Mouse (Mus musculus) B cell, adult 2 months (primary cell): ENCODE results near the gene Tsku.

Experiments
- DNase-seq, 2 experiments: peaks; one replicate each; pipeline ENCODE4 v3.0.0; 2022

The Tsku gene

DNA sequence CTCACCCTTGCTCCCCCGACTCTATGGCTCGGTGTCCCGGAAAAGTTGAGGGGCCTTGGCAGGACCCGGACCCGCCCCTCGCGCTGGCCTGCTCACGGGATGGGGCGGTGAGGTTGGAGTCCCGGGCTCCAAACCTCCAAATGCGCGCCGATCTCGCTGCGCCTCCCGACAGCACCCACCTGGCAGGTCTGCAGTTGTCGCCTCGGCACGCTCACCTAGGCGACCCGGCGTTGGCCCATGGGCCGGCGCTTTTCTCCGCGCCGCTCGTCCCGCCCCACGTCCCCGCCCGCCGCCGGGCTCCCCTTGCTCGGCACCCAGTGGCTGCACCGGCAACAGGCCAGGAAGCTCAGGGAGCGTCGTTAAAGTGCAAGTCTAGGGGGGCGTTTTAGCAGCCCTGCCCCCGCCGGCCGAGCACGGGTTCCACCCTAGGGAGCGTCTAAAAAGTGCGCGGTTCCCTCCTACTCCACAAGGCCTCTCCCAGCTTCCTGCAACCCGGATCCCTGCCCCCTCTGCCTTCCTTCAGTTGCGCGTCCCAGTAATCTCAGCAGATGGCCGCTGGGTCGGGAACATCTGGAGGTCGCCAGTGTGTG, at the start of gene Tsku:
TSS of gene Tsku (minus strand) at position 266 of the 590 bp plus-strand sequence.
- DNase-seq = peak; percentile 10 to 17

- DNase-seq = no peak
Measured at GRCm38 (mm10) chr7:98407615-98408014, 46.5 kb upstream of the Tsku start.

DNA sequence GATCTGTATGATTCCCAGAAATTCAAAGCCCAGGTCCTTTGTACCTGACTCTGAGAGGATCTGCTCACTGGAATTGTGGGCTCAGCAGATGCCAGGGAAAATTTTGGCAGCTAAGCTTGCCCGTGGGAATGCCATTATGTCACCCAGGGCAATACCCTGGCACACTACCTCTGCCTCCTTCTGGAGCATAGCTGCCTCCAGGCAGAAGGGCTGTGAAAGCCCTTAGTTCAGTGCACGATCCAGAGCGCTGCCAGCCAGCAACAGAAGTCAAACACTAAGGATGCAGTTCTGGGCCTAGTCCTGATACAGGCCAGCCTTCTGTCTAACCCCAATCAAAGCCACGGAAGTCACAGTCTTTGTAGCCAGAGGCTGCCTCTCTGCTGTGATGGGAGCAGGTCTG, 42.9 kb upstream of the Tsku start:
- DNase-seq = no peak

DNA sequence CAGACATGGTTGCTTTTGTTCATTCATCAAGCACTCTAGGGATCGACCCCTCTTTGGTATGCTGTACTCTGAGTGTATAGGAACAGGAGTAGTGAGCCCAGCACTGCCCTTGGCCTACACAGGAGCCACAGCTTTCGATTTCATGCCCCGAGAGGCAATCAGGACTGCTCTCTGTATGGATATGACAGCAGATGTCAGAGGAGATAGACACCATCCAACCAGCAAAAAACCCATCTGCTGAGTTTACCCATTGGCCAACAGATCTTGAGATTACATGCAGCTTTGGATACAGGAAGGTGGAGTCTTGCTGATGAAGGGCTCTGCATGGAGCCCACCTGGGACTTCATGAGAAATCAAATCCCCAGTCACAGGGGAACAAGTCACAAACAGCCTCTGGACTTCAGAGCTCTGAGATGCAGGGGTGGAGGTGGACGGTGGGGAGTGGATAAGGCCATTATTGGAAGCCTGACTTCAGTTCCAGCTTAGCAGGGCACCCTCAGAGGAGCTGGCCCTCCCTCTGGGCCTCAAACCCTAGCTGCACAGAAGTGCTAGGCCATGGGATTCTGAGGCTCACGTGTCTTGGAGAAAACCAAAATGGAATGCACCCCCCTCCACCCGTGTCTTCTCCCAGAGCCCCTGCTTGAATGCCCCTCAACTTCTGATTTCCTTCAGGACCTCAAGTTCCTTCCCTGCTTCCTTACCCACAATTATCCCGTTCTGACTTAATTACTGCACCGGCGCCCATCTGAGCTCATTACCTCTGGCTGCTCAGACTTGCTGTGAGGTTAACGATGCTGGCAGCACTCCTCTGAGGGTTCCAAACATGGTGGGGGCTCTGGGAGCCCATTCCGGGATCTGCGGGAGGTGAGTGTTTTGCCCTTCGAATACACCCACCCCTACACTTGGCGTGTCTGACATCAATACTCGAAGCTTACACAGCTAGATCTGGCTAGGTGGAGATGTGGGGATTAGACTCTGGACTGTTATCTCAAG, 41.8 kb upstream of the Tsku start:
- DNase-seq = no peak

DNA sequence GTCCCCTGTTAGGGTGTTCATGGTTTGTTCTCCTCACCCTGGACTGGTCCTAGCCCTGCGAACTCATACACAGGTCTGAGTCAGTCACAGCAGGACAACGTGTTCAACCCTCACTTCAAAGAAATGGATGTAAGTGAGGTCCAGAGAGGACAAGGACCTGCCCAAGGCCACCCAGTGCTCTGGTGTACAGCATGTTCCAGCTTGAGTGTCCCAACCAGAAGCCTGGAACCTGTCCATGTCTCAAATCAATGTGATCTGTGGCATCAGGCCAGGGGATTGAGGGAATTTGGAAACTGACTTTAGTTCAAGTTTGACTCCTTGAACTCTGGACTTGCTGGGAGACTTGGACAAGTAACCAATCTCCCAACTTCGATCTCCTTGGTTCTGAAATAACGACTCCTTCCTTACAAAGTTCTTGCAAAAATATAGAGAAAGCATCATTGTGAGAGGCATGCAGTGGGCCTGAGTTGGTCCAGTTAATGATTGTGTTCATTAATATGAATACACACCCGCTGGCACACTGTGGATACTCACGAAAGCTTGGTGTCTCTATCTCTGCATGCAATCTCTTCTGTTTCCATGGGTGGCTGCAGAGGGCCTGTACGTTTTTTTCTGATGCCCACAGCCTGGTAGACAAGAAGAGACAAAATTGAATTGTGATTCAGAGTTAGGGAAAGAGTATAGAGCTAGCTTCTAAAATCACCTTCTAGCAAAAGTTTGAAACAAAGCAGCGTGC, 31.5 kb upstream of the Tsku start:
- no peak for DNase-seq

DNA sequence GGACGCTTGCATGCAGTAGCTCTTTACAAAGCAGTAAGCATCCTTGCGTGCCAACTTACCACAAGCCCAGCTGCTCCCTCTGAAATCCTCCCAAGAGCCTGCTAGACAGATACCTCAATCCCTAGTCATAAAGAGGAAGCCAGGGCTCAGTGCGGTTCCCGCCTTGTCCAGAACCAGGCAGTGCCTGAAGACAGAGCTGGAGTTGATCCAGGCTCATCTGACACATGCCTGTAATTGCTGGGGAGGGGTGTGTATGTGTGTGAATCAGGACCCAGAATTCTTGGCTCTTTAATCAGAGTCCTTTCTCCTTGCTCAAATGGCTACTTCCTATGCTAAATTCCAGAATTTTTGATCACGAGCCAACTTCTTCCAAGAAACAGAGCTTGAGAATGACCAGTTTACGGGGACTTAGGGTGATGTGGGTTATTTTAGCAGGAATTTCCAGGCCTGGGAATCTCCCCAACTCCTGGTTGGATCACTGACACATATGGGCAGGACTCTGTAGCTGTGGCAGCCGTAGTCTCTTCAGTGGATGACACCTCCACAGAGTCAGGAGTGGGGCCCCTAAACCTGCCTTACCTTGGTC, 30.3 kb upstream of the Tsku start:
- no peak for DNase-seq

DNA sequence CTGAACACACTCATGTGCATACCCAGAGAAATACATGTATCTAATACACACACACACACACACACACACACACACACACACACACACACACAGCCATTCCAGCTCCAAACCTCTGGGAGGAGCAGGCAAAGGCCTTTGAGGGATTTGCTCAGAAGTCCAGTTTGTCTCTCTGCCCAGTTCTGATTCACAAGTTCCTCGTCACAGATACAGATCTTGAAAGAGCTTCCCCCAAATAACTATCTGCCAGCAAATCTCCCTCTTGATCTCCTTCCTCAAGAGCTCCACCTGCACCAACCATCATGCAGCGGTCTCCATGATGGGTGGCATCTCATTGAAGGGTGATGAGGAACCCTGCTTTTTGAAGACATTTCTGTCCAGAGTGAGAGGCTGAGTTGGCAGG, 29.4 kb upstream of the Tsku start:
- DNase-seq = no peak

GRCm38 (mm10) chr7:98389656-98390055, 28.5 kb upstream of the Tsku start:
- DNase-seq = no peak

GRCm38 (mm10) chr7:98388881-98389501, 27.9 kb upstream of the Tsku start:
- no peak for DNase-seq

- no peak for DNase-seq
Measured at GRCm38 (mm10) chr7:98387201-98387600, 26.1 kb upstream of the Tsku start.

DNA sequence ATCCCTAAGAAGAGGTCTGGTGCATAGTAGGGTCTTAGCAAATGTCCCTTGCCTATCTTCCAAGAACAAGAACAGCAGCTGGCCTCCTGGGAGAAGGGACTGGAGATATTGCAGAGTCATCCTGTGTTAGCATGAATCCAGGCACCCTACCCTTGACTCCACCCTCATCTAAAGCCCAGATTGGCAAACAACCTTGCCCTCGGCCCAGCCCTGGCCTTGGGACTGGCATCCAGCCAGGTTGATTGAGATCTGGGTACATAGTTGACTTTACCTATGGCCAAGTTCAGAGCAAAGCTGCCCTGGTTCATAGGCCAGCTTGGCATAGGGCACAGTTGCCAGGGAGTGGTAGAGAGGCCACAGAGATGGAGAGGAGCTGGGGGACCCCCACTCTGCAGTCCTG, 24.0 kb upstream of the Tsku start:
- DNase-seq = no peak

DNA sequence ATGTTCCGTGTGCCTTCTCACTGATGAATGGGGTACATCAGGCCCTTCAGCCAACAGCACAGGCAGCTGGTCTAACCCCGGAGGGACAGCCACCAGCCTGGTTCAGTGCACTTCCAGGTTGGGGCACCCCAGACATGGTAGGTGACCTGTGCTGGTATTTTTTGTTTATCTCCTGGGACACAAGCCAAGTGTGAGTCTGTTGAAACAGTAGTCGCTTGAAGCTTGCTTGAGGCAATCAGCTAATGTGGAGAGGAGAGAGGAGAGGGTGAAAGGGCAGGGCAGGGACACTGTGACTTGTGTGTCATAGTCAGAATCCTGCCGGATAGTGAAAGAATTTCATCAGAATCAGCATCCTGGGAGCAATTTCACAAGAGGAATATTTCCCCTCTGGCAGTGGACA, 22.2 kb upstream of the Tsku start:
- DNase-seq = no peak

DNA sequence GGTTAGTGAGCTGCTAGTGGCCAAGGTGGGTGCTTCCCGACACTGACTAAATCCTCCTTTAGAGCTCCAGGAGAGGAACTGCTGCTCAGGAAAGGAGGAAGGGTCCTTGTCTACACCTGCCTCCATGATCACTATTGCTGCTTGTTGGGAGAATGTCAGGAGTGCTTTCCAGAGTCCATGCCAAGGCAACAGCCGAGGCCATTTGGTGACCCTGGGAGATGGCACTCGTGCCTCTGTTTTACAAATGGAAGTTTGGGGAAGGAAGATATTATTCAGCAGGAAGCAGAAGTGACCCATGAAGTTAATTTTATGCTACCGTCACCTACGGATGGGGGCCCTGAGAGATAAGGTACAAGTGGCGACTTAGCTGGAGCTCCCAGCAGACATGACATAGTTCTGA, 21.7 kb upstream of the Tsku start:
- no peak for DNase-seq

GRCm38 (mm10) chr7:98380224-98380925, 19.2 kb upstream of the Tsku start:
- DNase-seq = no peak

DNA sequence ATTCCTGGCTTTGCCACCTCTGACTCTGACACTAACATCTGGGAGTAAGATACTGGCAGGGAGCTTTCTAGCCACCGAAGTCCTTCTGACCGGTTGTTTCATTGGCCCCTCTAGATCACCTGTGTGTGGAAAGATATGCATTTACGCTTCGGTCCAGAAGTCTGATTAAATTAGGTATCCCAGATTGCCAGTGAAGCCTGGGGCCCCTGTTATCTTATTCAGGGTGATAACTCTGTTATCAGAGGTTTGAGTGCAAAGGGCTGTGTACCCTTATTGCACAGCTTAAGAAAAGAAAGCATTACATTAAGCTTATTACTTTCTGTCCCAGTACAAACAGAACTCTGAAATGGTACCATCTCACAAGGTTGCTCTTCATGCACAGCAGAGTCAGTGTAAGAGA, 18.1 kb upstream of the Tsku start:
- DNase-seq = no peak

- DNase-seq = no peak
Measured at GRCm38 (mm10) chr7:98377257-98377656, 16.1 kb upstream of the Tsku start.

DNA sequence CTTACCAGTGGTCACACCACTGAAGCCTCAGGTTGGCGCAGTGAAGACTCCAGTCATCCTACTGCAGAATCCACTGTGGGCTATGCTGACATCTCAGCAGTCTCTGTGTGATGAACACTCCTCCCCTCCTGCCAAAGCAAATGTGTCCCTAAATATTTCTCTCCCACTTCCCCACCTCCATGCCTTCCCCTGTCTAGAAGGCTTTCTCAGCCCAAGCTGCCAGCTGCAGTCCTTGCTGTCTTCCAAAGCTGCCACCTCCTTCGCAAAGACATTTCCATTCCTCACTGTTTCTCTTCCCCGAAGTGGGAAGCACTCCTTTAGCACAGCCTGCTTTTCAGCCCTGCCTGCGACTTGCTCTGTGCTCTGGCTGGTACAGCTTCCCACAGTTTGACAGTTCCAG, 10.0 kb upstream of the Tsku start:
- no peak for DNase-seq

DNA sequence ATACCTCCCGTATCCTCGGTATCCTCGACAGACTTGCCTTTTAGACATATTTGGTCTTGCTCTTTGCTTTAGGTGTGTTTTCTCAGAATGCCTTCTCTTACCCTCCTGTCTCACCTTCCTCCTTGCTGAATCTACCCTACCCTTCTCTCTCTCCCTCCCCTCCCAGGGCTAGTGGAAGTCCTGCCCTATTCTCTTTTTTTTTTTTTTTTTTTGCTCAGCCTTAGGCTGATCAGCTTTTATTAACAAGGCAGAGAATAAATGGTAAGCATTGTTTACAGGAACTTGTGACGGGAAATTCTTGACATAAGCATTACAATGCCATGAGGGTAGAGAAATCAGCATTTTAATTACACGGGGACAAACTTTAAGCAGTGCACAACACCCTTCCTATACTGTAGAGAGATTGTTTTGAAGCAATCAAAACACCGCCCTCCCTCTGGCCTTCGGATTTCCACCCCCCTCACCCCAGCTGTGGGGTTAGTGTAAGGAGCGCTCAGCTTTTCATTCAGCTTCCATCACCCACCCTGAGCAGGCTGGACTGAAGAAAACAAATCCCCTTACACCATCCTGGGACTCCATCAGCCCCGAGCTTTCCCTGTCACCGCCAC, 8.7 kb upstream of the Tsku start:
- DNase-seq = no peak

DNA sequence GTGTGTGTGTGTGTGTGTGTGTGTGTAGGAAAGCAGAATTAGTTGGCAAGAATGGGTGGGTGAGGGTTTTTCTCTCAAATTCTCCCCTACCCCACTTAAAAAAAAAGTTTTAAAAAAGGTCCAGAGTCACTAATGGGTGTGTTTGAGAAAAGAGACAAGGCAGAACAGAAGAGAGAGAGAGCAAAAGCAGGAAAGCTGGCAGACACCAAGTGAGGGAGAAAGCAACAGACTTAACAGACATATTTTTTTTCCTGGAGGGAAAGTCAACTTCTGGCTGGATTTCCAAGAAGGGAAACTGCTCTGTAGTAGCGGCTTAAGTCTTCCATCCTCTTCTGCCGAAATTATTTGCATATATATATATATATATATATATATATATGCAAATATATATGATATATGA, 534 bp upstream of the Tsku start:
- DNase-seq = no peak

DNA sequence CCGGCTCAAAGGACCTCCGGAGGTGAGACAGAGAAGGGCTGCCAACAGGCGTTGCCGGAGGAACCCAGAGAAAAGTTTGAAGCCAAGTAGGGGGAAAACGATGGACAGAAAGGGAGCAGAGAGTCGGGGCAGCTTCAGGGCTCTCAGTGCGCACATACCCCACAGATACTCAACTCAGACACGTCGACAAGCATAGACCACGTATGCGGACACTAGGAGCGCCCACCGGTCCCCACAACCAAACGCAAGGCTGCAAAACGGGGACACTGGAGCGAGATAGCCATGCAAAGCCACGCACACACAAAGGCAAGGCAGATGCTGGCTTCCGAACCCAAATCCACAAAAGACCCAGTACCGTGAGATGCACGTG, 522 bp downstream of the Tsku start:
- no peak for DNase-seq

GRCm38 (mm10) chr7:98359951-98360620, 1.0 kb downstream of the Tsku start:
- DNase-seq = peak in 1 of 2 experiments; percentile 4
